Comparison of ENCODE assay signal across 27 mouse cellular contexts in genomic region chr6:65498786-65499185, GRCm38 (mm10). TPM values are rescaled to one million over a fixed set of nuclear protein-coding genes. Genes with fewer than 3 reads are reported as not detected.
DNase-seq lines count a peak whose midpoint lies in the region; ATAC-seq lines count a peak whose summit lies in the region.
"Had no signal": no experiment of that assay in that cellular context is flagged by ENCODE, and none has a peak within 500 bp of the region (broad histone marks: within the 10 kb centered on the region; RNA-seq: fewer than 3 reads in every experiment).

No protein-coding gene starts in this region.

- ATAC-seq in CD4-positive, CD25-positive, alpha-beta regulatory T cell, adult 4 months, result peak; percentile 68
- ATAC-seq in hematopoietic stem cell, adult 5-6 weeks (replicated peaks in 1 of 2; ENCODE audit: insufficient read depth in 1 of 2, low FRiP score in 2 of 2, low TSS enrichment in 1 of 2, low read depth in 1 of 2, poor library complexity in 2 of 2, severe bottlenecking in 2 of 2), result peak; percentile 36 to 53; a peak in 3 of 4 replicates
- no peak for ATAC-seq in midbrain, embryonic 14.5 days (ENCODE audit: low FRiP score, low TSS enrichment)
- no peak for ATAC-seq in heart, embryonic 11.5 days (replicated peaks; ENCODE audit: insufficient number of reproducible peaks, low FRiP score, low TSS enrichment)
- ATAC-seq: forebrain, embryonic 14.5 days; forebrain, embryonic 16.5 days had no signal

- H3K4me2 ChIP-seq in midbrain, embryonic 14.5 days (ENCODE audit: low read length), result no peak overlapping the region
- no peak overlapping the region for H3K4me2 ChIP-seq in heart, embryonic 11.5 days
- H3K4me2 ChIP-seq: embryonic facial prominence, embryonic 13.5 days; embryonic facial prominence, embryonic 15.5 days; forebrain, embryonic 12.5 days had no signal

- no peaks in the 10 kb centered on the region for H3K27me3 ChIP-seq in midbrain, embryonic 14.5 days (ENCODE audit: control insufficient read depth, insufficient read depth, low read length)
- no peaks in the 10 kb centered on the region for H3K27me3 ChIP-seq in heart, embryonic 11.5 days (ENCODE audit: control insufficient read depth, insufficient read depth, low read length)
- H3K27me3 ChIP-seq: embryonic facial prominence, embryonic 13.5 days; embryonic facial prominence, embryonic 15.5 days; forebrain, embryonic 12.5 days had no signal

- DNase-seq in 3T3-L1 (ENCODE audit: low read depth, low spot score), result peak; percentile 12
- no peak for DNase-seq in midbrain, embryonic 14.5 days
- DNase-seq in c-Kit-positive CD71-positive TER-119-positive erythroid progenitor cells, embryonic 14.5 days (ENCODE audit: low spot score), result no peak
- DNase-seq: adrenal gland, adult 8-10 months; adrenal gland, postnatal 14 days; adrenal gland, postnatal 36 days; B cell, adult 2 months; cerebellum, adult 11 months; cerebellum, adult 18-20 months; cerebellum, adult 8-10 months; cerebellum, adult 9-11 months; cerebellum, postnatal 14 days; cerebellum, postnatal 36 days; embryo, embryonic 11 days had no signal

- H3K4me3 ChIP-seq in midbrain, embryonic 14.5 days (replicated peaks; ENCODE audit: low read depth, low read length), result no peak overlapping the region
- no peak overlapping the region for H3K4me3 ChIP-seq in heart, embryonic 11.5 days (ENCODE audit: low read depth, low read length)
- H3K4me3 ChIP-seq: embryonic facial prominence, embryonic 13.5 days; embryonic facial prominence, embryonic 15.5 days; erythroblast, embryonic 14.5 days; forebrain, embryonic 10.5 days; forebrain, embryonic 12.5 days had no signal

- no peak overlapping the region for H3K27ac ChIP-seq in midbrain, embryonic 14.5 days (replicated peaks; ENCODE audit: low read depth, low read length)
- H3K27ac ChIP-seq in heart, embryonic 11.5 days (ENCODE audit: low read depth, low read length), result no peak overlapping the region
- H3K27ac ChIP-seq: embryonic facial prominence, embryonic 13.5 days; embryonic facial prominence, embryonic 15.5 days; forebrain, embryonic 10.5 days; forebrain, embryonic 12.5 days had no signal

- H3K4me1 ChIP-seq in midbrain, embryonic 14.5 days (ENCODE audit: control insufficient read depth, insufficient read depth, low read length), result no peaks in the 10 kb centered on the region
- H3K4me1 ChIP-seq in heart, embryonic 11.5 days (ENCODE audit: control insufficient read depth, insufficient read depth, low read length), result no peaks in the 10 kb centered on the region
- H3K4me1 ChIP-seq: embryonic facial prominence, embryonic 13.5 days; embryonic facial prominence, embryonic 15.5 days; forebrain, embryonic 10.5 days; forebrain, embryonic 12.5 days had no signal

- no peaks in the 10 kb centered on the region for H3K9me3 ChIP-seq in midbrain, embryonic 14.5 days (ENCODE audit: control insufficient read depth, low read length)
- H3K9me3 ChIP-seq in heart, embryonic 11.5 days (replicated peaks; ENCODE audit: control insufficient read depth, low read length), result no peaks in the 10 kb centered on the region
- H3K9me3 ChIP-seq: embryonic facial prominence, embryonic 13.5 days; embryonic facial prominence, embryonic 15.5 days; forebrain, embryonic 10.5 days; forebrain, embryonic 12.5 days had no signal

- no peaks in the 10 kb centered on the region for H3K36me3 ChIP-seq in midbrain, embryonic 14.5 days (ENCODE audit: control insufficient read depth, insufficient read depth, low read length)
- H3K36me3 ChIP-seq in heart, embryonic 11.5 days (ENCODE audit: control insufficient read depth, insufficient read depth, low read length), result no peaks in the 10 kb centered on the region
- H3K36me3 ChIP-seq: embryonic facial prominence, embryonic 13.5 days; embryonic facial prominence, embryonic 15.5 days; forebrain, embryonic 10.5 days; forebrain, embryonic 12.5 days had no signal

- H3K9ac ChIP-seq in midbrain, embryonic 14.5 days (replicated peaks; ENCODE audit: low read length), result no peak overlapping the region
- H3K9ac ChIP-seq in heart, embryonic 11.5 days (ENCODE audit: low read depth, low read length), result no peak overlapping the region
- H3K9ac ChIP-seq: embryonic facial prominence, embryonic 13.5 days; embryonic facial prominence, embryonic 15.5 days; forebrain, embryonic 12.5 days had no signal

RNA-seq across cellular contexts. Expression of gene Tnip3, which starts 26.3 kb away (rescaled TPM):
- polyA plus RNA-seq in CD4-positive, CD25-positive, alpha-beta regulatory T cell, adult 4 months (2017; shearing (Covaris generic)), result 1 to 10 TPM; 6.6 to 6.8 TPM
- total RNA-seq in hematopoietic stem cell, adult 5-6 weeks (2017), result 71.3 and 73.5 TPM in 2 replicates
- polyA plus RNA-seq in midbrain, embryonic 14.5 days (2014; fragmentation: Nextera tagmentation; extraction: Ambion mirVana), result 0.05 TPM in 1 of 2 replicates, not detected in the other
- polyA plus RNA-seq in heart, embryonic 11.5 days (2014; fragmentation: Nextera tagmentation; extraction: Ambion mirVana), result 0.20 and 0.23 TPM in 2 replicates
- total RNA-seq: ES-E14, MEL had no signal
- polyA plus RNA-seq: embryonic facial prominence, embryonic 11.5 days; embryonic facial prominence, embryonic 13.5 days; erythroblast, embryonic 14.5 days; forebrain, embryonic 10.5 days; forebrain, embryonic 12.5 days; forebrain, embryonic 14.5 days; forebrain, embryonic 16.5 days had no signal

Comparison
In these comparisons a context has a peak if more than half of its experiments do, and no peak if none do; other contexts are left out.
1. ATAC-seq: peak in CD4-positive, CD25-positive, alpha-beta regulatory T cell, adult 4 months (single experiment) and hematopoietic stem cell, adult 5-6 weeks (2 of 2); none in midbrain, embryonic 14.5 days (single experiment) and heart, embryonic 11.5 days (single experiment).